Mouse (Mus musculus): ENCODE measurements around the gene Cpxm2. TPM values are rescaled to one million over a fixed set of nuclear protein-coding genes. Genes with fewer than 3 reads are reported as not detected.

The Cpxm2 gene
- polyA plus RNA-seq, 1 experiment from 2014 or later: 0.79 TPM

DNA sequence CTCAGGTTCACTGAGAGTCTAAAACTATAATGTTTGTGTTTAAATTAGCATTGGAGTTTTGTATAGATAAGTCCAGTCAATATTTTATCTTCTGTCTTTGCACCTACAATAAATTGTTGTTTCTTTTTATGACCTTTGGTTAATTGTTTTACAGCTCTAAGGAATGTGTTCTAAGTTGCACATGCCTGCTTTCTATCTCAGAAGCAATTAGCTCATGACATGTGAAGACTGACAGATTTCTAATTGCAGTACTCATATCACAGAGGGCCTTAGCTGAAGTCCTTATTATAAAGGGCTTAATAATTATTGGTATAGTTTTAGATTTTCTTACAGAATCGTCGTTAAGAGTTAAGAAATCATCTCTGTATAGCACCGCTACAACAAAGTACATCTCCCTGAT, 138.6 kb downstream of the Cpxm2 start:
- 67% methylated on average over 3 of the region's 3 CpGs for WGBS
- Histone ChIP-seq H3K4me1 (ENCODE audit: control insufficient read depth, insufficient read depth, low read length) (peaks cover 3% of the 10 kb centered on the region), H3K27me3 (ENCODE audit: control insufficient read depth, insufficient read depth, low read length) (no peaks in the 10 kb centered on the region), H3K4me2 (ENCODE audit: low read depth, low read length) (no peak overlapping the region), H3K27ac (ENCODE audit: low read depth, low read length) (no peak overlapping the region), H3K9me3 (ENCODE audit: control insufficient read depth, low read length) (no peaks in the 10 kb centered on the region), H3K4me3 (ENCODE audit: low read depth, low read length) (no peak overlapping the region), H3K36me3 (ENCODE audit: control insufficient read depth, insufficient read depth, low read length) (no peaks in the 10 kb centered on the region), H3K9ac (replicated peaks; ENCODE audit: low read depth, low read length) (no peak overlapping the region)
- no peak for ATAC-seq (ENCODE audit: low read depth)

DNA sequence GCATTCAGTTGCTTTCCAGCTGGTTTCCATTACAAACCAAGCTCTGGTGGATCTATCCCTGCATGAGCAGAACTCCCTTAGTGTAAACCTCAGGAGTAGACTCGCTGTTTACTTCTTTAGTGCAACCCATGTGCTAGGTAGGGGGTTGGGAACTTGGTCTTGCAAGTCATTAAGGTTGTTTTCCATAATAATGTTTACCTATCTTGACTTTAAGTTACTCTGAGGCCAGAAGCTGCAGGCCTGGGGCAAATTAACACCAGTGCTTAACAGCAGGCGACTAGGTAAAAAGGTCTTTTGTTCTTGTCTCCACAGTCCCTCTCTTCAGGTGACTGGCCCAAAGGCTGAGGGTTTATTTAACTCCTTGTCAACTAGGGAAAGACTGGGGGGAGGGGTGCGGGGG, 139.3 kb downstream of the Cpxm2 start:
- WGBS: 8% methylated on average over 3 of the region's 3 CpGs
- no peak for ATAC-seq (ENCODE audit: low read depth)

DNA sequence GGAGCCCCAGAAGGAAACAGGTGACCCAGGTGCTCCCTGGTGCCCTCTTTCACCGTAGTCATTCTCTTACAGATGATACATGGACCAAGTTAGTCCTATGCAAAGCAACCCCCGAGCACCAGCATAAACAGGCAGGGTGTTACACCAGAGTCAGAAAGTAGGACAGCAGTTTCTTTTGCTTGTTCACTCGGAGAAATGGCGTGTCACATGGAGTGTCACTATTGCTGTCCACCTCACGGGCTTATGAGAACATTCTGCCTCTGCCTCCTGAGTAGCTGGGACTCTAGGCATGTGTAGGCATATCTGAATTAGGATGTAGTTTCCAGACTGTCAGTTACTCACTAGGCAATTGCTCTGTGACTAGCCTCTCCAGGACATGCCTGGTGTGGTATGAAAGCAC, 140.6 kb downstream of the Cpxm2 start:
- H3K4me3 ChIP-seq (ENCODE audit: low read depth, low read length): no peak overlapping the region
- H3K4me2 ChIP-seq (ENCODE audit: low read depth, low read length): no peak overlapping the region
- H3K36me3 ChIP-seq (ENCODE audit: control insufficient read depth, insufficient read depth, low read length): no peaks in the 10 kb centered on the region
- no peaks in the 10 kb centered on the region for H3K27me3 ChIP-seq (ENCODE audit: control insufficient read depth, insufficient read depth, low read length)
- peaks cover 3% of the 10 kb centered on the region for H3K4me1 ChIP-seq (ENCODE audit: control insufficient read depth, insufficient read depth, low read length)
- H3K9ac ChIP-seq (replicated peaks; ENCODE audit: low read depth, low read length): no peak overlapping the region
- no peak overlapping the region for H3K27ac ChIP-seq (ENCODE audit: low read depth, low read length)
- no peak for ATAC-seq (ENCODE audit: low read depth)
- no peaks in the 10 kb centered on the region for H3K9me3 ChIP-seq (ENCODE audit: control insufficient read depth, low read length)
- WGBS: 80% methylated on average over 5 of the region's 5 CpGs

More for the DNA sequence above, 139.3 kb downstream of the Cpxm2 start:
- peaks cover 3% of the 10 kb centered on the region for H3K4me1 ChIP-seq (ENCODE audit: control insufficient read depth, insufficient read depth, low read length)
- no peaks in the 10 kb centered on the region for H3K36me3 ChIP-seq (ENCODE audit: control insufficient read depth, insufficient read depth, low read length)
- no peak overlapping the region for H3K9ac ChIP-seq (replicated peaks; ENCODE audit: low read depth, low read length)
- no peak overlapping the region for H3K4me2 ChIP-seq (ENCODE audit: low read depth, low read length)
- no peak overlapping the region for H3K27ac ChIP-seq (ENCODE audit: low read depth, low read length)
- no peaks in the 10 kb centered on the region for H3K27me3 ChIP-seq (ENCODE audit: control insufficient read depth, insufficient read depth, low read length)
- no peaks in the 10 kb centered on the region for H3K9me3 ChIP-seq (ENCODE audit: control insufficient read depth, low read length)
- no peak overlapping the region for H3K4me3 ChIP-seq (ENCODE audit: low read depth, low read length)

DNA sequence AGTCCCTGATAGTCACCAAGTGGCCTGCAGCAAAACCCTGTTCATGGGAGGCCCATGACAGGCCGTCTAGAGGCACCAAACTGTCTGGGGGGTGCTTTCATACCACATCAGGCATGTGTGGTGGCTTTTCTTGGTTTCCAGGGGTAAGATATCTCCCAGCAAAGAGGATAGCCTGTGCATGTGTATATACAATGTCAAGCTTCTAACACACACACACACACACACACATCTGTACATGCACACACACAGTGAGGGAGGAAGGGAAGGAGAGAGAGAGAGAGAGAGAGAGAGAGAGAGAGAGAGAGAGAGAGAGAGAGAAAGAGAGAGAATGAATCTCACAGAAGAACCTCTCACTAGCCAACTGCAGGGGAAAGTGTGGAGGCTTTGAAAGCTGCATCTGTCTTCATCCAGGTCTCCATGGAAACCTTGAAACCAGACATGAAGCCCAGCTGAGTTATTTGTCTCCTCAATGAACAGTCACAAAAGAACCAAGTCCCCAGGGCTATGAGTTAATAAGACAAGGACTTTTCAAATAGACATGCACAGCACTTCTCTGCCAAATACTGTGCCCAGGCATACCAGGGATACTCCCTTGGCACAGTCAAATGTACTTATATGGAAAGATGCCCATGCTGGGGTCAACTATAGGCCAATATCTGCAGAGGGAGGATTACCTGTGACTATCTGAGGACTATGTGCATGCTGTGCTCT, 141.4 kb downstream of the Cpxm2 start:
- Histone ChIP-seq H3K9me3 (ENCODE audit: control insufficient read depth, low read length) (no peaks in the 10 kb centered on the region), H3K36me3 (ENCODE audit: control insufficient read depth, insufficient read depth, low read length) (no peaks in the 10 kb centered on the region), H3K27me3 (ENCODE audit: control insufficient read depth, insufficient read depth, low read length) (no peaks in the 10 kb centered on the region), H3K27ac (ENCODE audit: low read depth, low read length) (no peak overlapping the region), H3K9ac (replicated peaks; ENCODE audit: low read depth, low read length) (no peak overlapping the region), H3K4me3 (ENCODE audit: low read depth, low read length) (no peak overlapping the region), H3K4me1 (ENCODE audit: control insufficient read depth, insufficient read depth, low read length) (peaks cover 3% of the 10 kb centered on the region), H3K4me2 (ENCODE audit: low read depth, low read length) (no peak overlapping the region)
- ATAC-seq (ENCODE audit: low read depth): peak; percentile 74; the same call in 1 of the 2 replicates
- 5% methylated on average over 1 of the region's 1 CpGs for WGBS

DNA sequence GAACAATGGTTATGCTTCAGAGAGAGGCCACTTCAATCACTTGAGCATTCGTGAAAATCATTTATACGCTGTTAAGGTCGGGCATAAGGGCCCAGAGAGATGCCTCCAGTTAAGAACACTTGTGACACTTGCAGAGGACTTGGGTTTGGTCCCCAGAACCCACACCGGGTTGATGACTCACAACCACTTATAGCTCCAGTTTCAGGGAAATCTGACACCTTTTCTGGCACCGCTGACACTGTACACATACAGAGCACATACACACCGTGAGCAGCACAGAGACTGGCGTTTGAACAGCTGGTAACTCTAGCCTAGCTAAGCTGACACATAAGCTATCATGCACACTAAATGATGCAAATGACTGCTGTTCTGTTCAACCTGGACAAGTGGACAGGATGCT, 145.5 kb downstream of the Cpxm2 start:
- H3K36me3 ChIP-seq (ENCODE audit: control insufficient read depth, insufficient read depth, low read length): no peaks in the 10 kb centered on the region
- no peak overlapping the region for H3K27ac ChIP-seq (ENCODE audit: low read depth, low read length)
- no peak for ATAC-seq (ENCODE audit: low read depth)
- no peaks in the 10 kb centered on the region for H3K9me3 ChIP-seq (ENCODE audit: control insufficient read depth, low read length)
- WGBS: 84% methylated on average over 7 of the region's 7 CpGs
- no peak overlapping the region for H3K4me2 ChIP-seq (ENCODE audit: low read depth, low read length)
- H3K9ac ChIP-seq (replicated peaks; ENCODE audit: low read depth, low read length): no peak overlapping the region
- no peaks in the 10 kb centered on the region for H3K27me3 ChIP-seq (ENCODE audit: control insufficient read depth, insufficient read depth, low read length)
- H3K4me3 ChIP-seq (ENCODE audit: low read depth, low read length): no peak overlapping the region
- H3K4me1 ChIP-seq (ENCODE audit: control insufficient read depth, insufficient read depth, low read length): peaks cover 3% of the 10 kb centered on the region

DNA sequence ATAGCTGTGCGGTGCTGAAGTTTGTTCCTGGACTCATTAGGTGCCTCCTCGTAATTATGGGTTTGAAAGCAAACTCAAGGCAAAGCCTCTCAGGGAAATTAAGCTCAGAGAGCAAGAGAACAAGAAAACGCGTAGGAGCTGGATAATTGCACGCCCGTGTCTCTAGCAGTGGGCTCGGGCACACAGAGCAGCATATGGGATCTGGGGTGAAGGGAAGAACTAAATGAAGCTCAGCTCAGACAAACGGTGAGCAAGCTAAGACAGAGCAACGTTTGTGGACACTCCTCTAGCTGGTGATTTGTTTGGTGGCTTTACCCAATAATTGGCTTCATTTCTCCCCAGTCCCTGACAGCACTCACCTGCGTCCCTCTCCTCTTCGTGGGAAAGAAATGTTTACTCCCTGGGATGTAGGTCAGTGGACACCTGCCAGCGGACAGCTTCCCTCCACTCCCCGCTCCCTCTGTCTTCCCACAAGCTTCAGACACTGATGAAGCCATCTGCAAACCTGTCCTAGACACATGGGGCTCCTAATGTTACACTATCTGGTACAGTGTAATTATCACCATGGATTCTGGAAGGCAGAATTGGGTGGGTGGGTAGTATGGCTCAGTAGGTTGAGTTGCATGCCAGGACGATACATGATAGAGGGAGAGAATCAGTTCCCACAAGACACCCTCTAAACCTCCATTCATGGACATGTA, 148.4 kb downstream of the Cpxm2 start:
- H3K27me3 ChIP-seq (ENCODE audit: control insufficient read depth, insufficient read depth, low read length): no peaks in the 10 kb centered on the region
- H3K27ac ChIP-seq (ENCODE audit: low read depth, low read length): no peak overlapping the region
- H3K4me3 ChIP-seq (ENCODE audit: low read depth, low read length): no peak overlapping the region
- H3K36me3 ChIP-seq (ENCODE audit: control insufficient read depth, insufficient read depth, low read length): no peaks in the 10 kb centered on the region
- H3K9ac ChIP-seq (replicated peaks; ENCODE audit: low read depth, low read length): no peak overlapping the region
- H3K4me2 ChIP-seq (ENCODE audit: low read depth, low read length): no peak overlapping the region
- no peaks in the 10 kb centered on the region for H3K4me1 ChIP-seq (ENCODE audit: control insufficient read depth, insufficient read depth, low read length)
- ATAC-seq (ENCODE audit: low read depth): no peak
- no peaks in the 10 kb centered on the region for H3K9me3 ChIP-seq (ENCODE audit: control insufficient read depth, low read length)
- WGBS: 77% methylated on average over 14 of the region's 14 CpGs

DNA sequence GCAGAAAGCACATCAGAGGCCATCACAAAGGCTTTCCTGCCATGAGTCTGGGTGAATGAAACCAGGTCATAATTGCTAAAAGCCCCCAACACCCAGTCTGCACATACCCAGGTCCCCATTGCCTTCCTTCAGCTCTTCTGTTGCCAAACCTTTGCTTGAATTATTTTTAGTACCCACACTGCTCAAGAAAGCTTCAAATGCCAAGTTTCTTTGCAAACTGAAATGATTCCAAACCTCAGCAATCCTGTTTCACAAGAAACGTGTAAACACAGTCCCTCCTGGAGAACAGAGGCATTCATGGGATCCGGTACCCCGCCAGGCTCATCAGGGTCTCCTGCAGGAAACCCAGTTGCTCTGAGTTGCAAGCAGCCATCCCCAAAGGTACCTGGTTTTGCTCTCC, 161.7 kb downstream of the Cpxm2 start:
- 78% methylated on average over 3 of the region's 3 CpGs for WGBS
- Histone ChIP-seq H3K27ac (ENCODE audit: low read depth, low read length) (no peak overlapping the region), H3K36me3 (ENCODE audit: control insufficient read depth, insufficient read depth, low read length) (no peaks in the 10 kb centered on the region), H3K4me1 (ENCODE audit: control insufficient read depth, insufficient read depth, low read length) (no peaks in the 10 kb centered on the region), H3K4me3 (ENCODE audit: low read depth, low read length) (no peak overlapping the region), H3K9ac (replicated peaks; ENCODE audit: low read depth, low read length) (no peak overlapping the region), H3K9me3 (ENCODE audit: control insufficient read depth, low read length) (no peaks in the 10 kb centered on the region), H3K4me2 (ENCODE audit: low read depth, low read length) (no peak overlapping the region), H3K27me3 (ENCODE audit: control insufficient read depth, insufficient read depth, low read length) (no peaks in the 10 kb centered on the region)
- no peak for ATAC-seq (ENCODE audit: low read depth)

DNA sequence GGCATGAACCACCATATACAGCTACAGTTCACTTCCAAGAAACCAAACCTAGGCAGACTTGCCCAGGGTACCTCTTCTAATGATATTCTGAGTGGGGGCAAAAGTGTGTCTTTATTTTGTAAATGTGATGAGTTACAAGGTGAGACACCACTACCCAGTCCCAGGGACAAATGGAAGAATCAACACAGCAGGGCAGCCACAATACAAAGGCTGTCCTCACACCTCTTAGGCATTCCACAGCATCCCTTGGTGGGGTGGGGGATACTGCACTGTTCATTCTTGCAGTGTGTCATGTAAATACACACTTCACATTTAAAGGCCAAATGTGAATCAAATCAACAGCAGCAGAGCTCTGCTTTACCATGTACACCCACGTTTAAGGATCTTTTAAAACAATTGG, 162.3 kb downstream of the Cpxm2 start:
- no peak for ATAC-seq (ENCODE audit: low read depth)
- no peak overlapping the region for H3K4me2 ChIP-seq (ENCODE audit: low read depth, low read length)
- H3K4me1 ChIP-seq (ENCODE audit: control insufficient read depth, insufficient read depth, low read length): no peaks in the 10 kb centered on the region
- H3K36me3 ChIP-seq (ENCODE audit: control insufficient read depth, insufficient read depth, low read length): no peaks in the 10 kb centered on the region
- no peaks in the 10 kb centered on the region for H3K9me3 ChIP-seq (ENCODE audit: control insufficient read depth, low read length)
- H3K4me3 ChIP-seq (ENCODE audit: low read depth, low read length): no peak overlapping the region
- no peak overlapping the region for H3K27ac ChIP-seq (ENCODE audit: low read depth, low read length)
- WGBS: 51% methylated on average over 1 of the region's 1 CpGs
- no peak overlapping the region for H3K9ac ChIP-seq (replicated peaks; ENCODE audit: low read depth, low read length)
- no peaks in the 10 kb centered on the region for H3K27me3 ChIP-seq (ENCODE audit: control insufficient read depth, insufficient read depth, low read length)

DNA sequence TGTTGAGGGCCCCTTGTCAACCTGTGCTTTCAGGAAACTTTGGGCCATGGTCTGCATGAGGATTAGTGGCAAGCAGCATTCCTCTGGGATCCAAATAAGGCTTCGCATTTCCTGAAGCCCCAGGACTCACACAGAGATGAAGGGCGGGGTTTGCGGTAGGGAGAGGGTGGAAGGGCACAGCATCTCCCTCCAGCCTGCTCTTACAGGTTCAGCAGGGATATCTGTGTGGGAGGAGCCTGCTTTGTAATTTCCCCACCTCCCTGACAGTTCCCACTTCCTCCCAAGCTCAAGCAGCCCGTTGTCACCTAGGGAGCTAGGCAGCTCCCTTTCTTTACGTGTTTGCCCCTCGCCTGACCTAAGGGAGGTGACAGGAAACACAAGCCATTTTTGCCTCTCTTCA, 165.5 kb downstream of the Cpxm2 start:
- WGBS: 34% methylated on average over 6 of the region's 6 CpGs
- Histone ChIP-seq H3K4me3 (ENCODE audit: low read depth, low read length) (no peak overlapping the region), H3K4me2 (ENCODE audit: low read depth, low read length) (no peak overlapping the region), H3K9me3 (ENCODE audit: control insufficient read depth, low read length) (no peaks in the 10 kb centered on the region), H3K36me3 (ENCODE audit: control insufficient read depth, insufficient read depth, low read length) (0 out of 2 replicates have a peak, but pooled peaks cover 4% of the 10 kb centered on the region), H3K9ac (replicated peaks; ENCODE audit: low read depth, low read length) (no peak overlapping the region), H3K4me1 (ENCODE audit: control insufficient read depth, insufficient read depth, low read length) (0 out of 2 replicates have a peak, but pooled peaks cover 4% of the 10 kb centered on the region), H3K27me3 (ENCODE audit: control insufficient read depth, insufficient read depth, low read length) (no peaks in the 10 kb centered on the region), H3K27ac (ENCODE audit: low read depth, low read length) (no peak overlapping the region)
- ATAC-seq (ENCODE audit: low read depth): no peak
